Mouse (Mus musculus) Muller cell, postnatal 12 days (primary cell): ENCODE results near the gene Med25.

Experiments
- DNase-seq: peaks from one replicate; pipeline ENCODE4 v3.0.0-alpha.2; 2015; ENCODE audit errors: inconsistent ontology term

Gene Med25

DNA sequence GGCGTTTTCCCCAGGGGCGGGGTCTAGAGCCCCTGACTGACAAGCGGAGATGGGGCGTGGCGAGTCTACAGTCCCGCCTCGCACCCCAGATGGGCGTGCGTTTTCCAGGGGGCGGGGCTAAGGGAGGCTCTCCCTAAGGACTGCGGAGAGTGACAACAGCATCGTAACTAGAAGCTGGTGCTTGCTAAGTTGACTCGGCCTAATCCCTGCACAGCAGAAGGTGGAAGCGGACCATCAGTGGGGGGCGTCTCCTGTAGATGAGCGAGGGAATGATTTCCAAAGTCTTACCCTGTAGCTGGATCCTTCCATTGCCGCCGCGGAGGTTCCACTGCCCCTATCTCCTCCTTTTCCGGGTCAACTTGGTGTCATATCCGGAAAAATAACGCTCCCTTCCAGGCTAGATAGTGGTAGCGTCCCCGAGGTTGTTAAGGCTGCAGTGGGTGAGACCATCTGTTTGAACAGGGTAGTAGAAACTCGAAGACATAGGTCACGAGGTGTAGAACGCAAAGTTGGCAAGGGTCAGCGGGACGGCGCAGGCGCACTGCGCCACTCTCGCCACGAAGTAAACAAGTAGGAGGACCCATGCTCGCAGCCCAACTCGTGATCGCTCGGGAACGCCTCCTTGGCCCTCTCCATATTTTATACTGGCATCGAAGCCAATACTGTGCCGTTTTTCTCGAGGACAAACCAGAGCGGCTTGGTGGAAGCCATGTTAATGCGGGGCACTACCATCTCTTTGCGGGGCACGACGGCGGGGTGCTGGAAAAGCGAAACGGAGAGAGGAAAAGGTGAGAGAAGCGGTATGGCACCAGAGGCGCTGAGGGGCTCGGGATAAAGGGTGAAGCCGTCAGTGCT, 43.7 kb downstream of the Med25 start, which contains the start of the genes Akt1s1 and Tbc1d17:
Akt1s1 (plus strand) TSS at position 431 of the 855 bp plus-strand sequence.
Tbc1d17 (minus strand) TSS at position 519 of the 855 bp plus-strand sequence.
- DNase-seq: peak; percentile 100

DNA sequence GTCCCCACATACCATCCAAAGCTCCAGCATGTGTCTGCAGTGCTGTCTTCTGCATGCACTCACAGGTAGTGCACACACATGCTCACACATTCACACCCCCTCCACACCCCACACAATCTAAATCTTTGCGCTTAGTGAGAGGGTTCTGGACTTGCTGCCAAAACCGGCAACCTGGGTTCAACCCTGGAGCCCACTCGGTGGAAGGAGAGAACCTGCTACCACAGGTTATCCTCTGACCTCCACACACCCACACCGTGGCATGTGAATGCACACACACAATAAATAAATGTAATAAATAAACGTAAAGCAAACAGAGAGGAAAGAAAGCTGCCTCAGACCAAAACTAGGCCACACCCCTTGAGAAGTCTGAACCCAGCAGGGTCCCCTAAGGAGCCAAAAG, 44.7 kb downstream of the Med25 start:
- DNase-seq: no peak

- DNase-seq: no peak
These were observed 45.7 kb downstream of the Med25 start for GRCm38 (mm10) chr7:44846804-44847203.

DNA sequence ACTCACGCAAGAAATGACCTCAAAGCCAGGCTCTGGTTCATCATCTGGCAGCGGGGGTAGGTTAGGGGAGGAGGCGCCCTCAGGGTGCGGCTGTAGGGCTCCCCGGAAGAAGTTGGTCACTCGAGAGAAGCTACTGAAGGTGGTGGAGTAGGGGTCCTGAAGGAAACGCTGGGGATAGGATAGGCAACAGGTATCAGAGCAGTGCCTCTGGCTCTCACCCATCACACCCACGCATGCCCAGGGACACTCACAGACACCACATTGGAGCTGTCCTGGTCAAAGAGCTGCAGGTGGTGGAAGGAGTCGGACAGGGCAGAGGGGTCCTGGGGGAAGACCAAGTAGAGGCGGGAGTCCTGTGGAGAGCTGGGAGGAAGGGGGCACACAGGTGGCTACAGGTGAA, 47.5 kb downstream of the Med25 start:
- DNase-seq: no peak

DNA sequence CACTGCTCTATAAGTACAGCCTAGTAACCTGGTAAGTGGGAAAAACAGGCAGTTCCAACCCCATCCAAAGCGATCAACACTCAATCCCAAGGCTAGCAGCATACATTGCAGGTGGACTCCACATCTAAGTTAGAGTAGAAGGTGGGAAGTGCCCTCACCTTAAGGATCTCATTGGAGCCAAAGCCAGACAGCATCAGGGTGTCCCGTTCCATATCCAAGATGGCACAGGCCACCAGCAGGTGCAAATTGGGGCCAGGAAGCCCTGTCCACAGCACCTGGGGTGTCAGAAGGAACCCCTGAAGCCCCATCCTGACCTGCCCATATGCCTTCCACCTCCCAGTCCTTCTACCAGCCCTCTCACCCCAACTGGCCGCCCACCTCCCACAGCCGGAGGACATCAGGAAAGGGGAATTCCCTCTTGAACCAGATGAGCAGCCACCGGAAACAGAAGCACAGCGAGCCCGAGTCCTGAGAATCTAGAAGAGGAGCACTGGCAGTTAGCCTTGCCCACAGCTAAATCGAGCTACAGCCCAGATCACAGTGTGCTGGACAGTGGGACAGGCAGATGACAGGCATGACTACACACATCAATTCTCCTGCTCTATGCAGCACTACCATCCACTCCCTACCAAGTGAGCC, 50.6 kb downstream of the Med25 start:
- DNase-seq: no peak

DNA sequence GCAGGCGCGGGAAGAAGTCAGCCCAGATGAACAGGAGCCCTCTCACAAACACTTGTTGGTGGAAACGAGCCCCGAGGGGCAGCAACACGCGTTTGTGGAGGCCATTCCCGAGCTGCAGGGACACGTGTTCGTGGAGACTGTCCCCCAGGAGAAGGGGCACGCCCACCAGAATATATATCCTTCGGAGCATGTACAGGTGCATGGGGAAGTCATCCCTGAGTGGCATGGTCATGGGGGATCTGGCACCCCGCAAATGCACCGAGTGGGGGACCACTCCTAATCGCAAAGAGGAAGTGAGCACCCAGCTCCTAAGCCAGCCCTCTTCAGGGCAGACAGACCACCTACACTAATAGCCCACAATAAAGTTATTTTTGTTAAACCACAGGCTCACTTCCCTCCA, 52.1 kb downstream of the Med25 start:
- no peak for DNase-seq

DNA sequence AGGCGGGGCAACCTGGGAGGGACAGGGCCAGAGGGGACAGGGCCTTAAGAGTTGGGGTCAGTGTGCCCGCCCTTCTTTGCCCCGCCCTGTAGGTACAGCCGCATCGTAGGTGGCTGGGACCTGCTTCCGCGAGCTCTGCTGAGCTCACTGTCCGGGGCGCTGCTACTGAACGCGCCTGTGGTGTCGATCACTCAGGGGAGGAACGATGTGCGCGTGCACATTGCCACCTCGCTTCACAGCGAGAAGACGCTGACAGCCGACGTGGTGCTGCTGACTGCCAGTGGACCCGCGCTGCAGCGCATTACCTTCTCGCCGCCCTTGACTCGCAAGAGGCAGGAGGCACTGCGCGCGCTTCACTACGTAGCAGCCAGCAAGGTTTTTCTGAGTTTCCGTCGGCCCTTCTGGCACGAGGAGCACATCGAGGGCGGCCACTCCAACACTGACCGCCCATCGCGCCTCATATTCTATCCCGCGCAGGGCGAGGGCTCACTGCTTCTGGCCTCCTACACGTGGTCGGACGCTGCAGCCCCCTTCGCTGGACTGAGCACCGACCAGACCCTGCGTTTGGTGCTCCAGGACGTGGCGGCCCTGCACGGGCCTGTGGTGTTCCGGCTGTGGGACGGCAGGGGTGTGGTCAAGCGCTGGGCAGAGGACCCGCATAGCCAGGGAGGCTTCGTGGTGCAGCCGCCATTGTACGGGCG, 52.9 kb downstream of the Med25 start:
- DNase-seq: no peak

DNA sequence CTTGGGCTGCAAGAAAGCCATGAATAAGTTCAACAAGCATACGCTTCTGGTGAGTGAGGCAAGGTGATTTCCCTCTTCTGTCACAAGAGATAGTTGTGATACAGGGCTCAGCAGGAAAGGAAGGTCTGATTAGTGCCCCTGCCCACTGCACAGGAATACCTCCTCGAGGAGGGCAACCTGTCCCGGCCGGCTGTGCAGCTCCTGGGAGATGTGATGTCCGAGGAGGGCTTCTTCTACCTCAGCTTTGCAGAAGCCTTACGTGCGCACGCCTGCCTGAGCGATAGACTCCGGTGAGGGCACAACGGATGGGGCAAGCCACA, 53.4 kb downstream of the Med25 start:
- no peak for DNase-seq

GRCm38 (mm10) chr7:44838073-44838472, 54.4 kb downstream of the Med25 start:
- no peak for DNase-seq

DNA sequence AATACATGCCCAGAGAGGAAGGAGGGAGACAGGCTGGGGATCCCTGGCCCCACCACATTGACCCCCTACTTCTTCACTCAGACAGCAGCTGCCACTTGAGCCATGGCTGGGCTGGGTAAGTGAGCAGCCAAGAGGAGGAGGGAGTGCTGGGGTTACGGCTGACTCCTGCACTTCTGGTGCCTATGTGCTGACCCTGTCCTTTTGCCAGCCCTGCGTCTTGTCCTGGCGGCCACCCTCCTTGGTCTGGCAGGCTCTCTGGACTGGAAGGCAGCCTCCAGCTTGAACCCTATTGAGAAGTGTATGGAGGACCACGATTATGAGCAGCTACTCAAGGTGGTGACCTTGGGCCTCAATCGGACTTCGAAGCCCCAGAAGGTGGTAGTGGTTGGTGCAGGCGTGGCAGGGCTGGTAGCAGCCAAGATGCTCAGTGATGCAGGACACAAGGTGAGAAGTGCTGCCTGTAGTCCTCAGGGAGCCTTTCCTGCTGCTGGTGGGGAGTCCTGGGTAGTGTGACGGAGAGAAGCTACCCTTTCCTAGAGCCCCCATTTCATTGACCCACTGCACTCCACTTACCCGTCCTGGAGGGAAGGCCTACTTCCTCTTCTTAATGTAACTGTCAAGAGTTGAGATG, 56.0 kb downstream of the Med25 start:
- DNase-seq: no peak

- DNase-seq: no peak
These were observed 56.5 kb downstream of the Med25 start for GRCm38 (mm10) chr7:44836016-44836404.

DNA sequence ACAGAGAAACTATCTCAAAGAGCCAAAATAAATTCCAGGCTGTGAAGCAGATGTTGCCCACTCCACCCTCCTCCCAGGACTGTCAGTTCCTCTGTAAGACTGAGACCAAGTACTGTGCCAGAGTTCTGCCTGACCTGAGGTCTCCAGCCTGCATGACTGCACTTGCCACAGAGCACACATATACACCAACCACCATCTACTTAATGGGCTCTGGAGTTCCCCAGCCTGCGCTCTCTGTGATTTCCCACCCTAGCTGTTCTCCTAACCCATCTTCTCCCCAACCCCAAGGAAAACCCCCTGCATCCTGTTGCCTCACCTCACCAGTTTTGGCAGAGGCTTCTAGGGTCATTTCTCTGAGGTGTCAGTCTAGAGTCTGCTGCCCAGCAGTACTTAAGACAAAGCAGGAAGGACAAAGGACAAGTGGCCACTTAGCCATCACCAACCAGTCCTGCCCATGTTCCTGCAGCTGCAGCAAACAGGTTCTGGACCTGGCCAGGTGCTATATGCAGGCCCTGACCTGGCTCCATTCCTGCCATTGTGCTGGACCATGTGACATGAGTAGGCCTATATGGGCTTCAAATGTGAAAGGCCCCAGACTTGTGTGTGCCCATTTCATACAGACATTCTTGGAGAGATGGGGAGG, 57.0 kb downstream of the Med25 start:
- DNase-seq: no peak

- DNase-seq: no peak
These were observed 59.7 kb downstream of the Med25 start for GRCm38 (mm10) chr7:44832763-44833162.

DNA sequence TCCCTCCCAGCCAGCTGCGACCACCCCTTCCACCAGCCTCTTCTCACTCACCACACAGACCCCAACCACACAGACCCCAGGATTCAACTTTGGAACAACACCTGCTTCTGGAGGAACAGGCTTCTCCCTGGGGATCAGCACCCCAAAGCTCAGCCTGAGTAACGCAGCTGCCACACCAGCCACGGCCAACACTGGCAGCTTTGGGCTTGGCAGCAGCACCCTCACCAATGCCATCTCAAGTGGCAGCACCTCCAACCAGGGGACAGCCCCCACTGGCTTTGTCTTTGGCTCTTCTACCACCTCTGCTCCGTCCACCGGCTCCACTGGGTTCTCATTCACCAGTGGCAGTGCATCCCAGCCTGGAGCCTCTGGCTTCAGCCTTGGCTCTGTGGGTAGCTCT, 63.8 kb downstream of the Med25 start:
- no peak for DNase-seq

GRCm38 (mm10) chr7:44826771-44827170, 65.7 kb downstream of the Med25 start:
- no peak for DNase-seq
